Mouse (Mus musculus): ENCODE data around the gene Rnf5. TPM values are rescaled to one million over a fixed set of nuclear protein-coding genes. Genes with fewer than 3 reads are reported as not detected.

The Rnf5 gene
- polyA plus RNA-seq, 1 experiment from 2014 or later: 249 TPM

DNA sequence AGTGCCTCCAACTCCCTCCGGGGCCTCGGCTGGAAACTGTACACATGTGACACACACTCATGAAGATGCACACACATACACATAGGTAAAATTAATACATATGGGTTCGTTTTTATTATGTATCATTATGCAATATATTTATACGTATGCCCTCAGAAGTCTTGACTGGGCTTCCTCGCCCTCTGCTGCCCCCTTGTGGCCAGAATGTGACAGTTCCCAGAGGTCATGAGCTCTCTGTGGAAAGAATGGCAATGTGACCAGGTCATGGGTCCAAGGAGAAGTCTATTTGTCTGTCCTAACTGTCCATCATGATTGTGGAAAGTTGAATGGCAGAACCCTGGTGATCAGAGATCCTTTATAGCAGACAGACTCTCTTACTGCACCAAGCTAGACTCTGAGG is 48.0 kb downstream of the Rnf5 start:
- Histone ChIP-seq H3K36me3 (no peaks in the 10 kb centered on the region), H3K4me1 (no peaks in the 10 kb centered on the region), H3K9me3 (no peaks in the 10 kb centered on the region), H3K4me3 (no peak overlapping the region), H3K9ac (no peak overlapping the region), H3K4me2 (replicated peaks) (no peak overlapping the region), H3K27ac (no peak overlapping the region), H3K27me3 (replicated peaks) (no peaks in the 10 kb centered on the region)
- ATAC-seq (ENCODE audit: low FRiP score, low read depth): no peak
- WGBS: 27% methylated on average over 5 of the region's 5 CpGs

Other genes starting within 250 kb of the Rnf5 start
- not detected in 2 replicates for gene Btnl2, start 248.9 kb downstream of the Rnf5 start, polyA plus RNA-seq (2016; fragmentation: Nextera tagmentation; extraction: Ambion mirVana)
- not detected in 2 replicates for gene Btnl1, start 226.6 kb downstream of the Rnf5 start, polyA plus RNA-seq (2016; fragmentation: Nextera tagmentation; extraction: Ambion mirVana)
- 1.4 and 1.6 TPM in 2 replicates for gene BC051142, start 204.9 kb downstream of the Rnf5 start, polyA plus RNA-seq (2016; fragmentation: Nextera tagmentation; extraction: Ambion mirVana)
- gene Btnl4, start 126.4 kb downstream of the Rnf5 start, polyA plus RNA-seq (2016; fragmentation: Nextera tagmentation; extraction: Ambion mirVana): not detected in 2 replicates
- not detected in 2 replicates for gene Btnl6, start 86.3 kb downstream of the Rnf5 start, polyA plus RNA-seq (2016; fragmentation: Nextera tagmentation; extraction: Ambion mirVana)
- 10.2 and 11.6 TPM in 2 replicates for gene Notch4, start 39.4 kb downstream of the Rnf5 start, polyA plus RNA-seq (2016; fragmentation: Nextera tagmentation; extraction: Ambion mirVana)
- gene Gpsm3, start 13.9 kb downstream of the Rnf5 start, polyA plus RNA-seq (2016; fragmentation: Nextera tagmentation; extraction: Ambion mirVana): 4.2 and 5.5 TPM in 2 replicates
- 17.1 and 18.4 TPM in 2 replicates for gene Pbx2, start 12.4 kb downstream of the Rnf5 start, polyA plus RNA-seq (2016; fragmentation: Nextera tagmentation; extraction: Ambion mirVana)
- gene Ager, start 5.8 kb downstream of the Rnf5 start, polyA plus RNA-seq (2016; fragmentation: Nextera tagmentation; extraction: Ambion mirVana): 1.9 and 2.3 TPM in 2 replicates
- gene Agpat1, start 572 bp upstream of the Rnf5 start, polyA plus RNA-seq (2016; fragmentation: Nextera tagmentation; extraction: Ambion mirVana): 81.1 and 97.7 TPM in 2 replicates
- gene Egfl8, start 12.3 kb upstream of the Rnf5 start, polyA plus RNA-seq (2016; fragmentation: Nextera tagmentation; extraction: Ambion mirVana): 13.0 and 15.5 TPM in 2 replicates
- 22.9 and 25.2 TPM in 2 replicates for gene Ppt2, start 24.8 kb upstream of the Rnf5 start, polyA plus RNA-seq (2016; fragmentation: Nextera tagmentation; extraction: Ambion mirVana)
- 1.4 and 1.6 TPM in 2 replicates for gene Prrt1, start 25.8 kb upstream of the Rnf5 start, polyA plus RNA-seq (2016; fragmentation: Nextera tagmentation; extraction: Ambion mirVana)
- 17.4 and 17.5 TPM in 2 replicates for gene Fkbpl, start 41.1 kb upstream of the Rnf5 start, polyA plus RNA-seq (2016; fragmentation: Nextera tagmentation; extraction: Ambion mirVana)
- 116 and 120 TPM in 2 replicates for gene Atf6b, start 43.5 kb upstream of the Rnf5 start, polyA plus RNA-seq (2016; fragmentation: Nextera tagmentation; extraction: Ambion mirVana)
- 0.03 TPM in 2 replicates for gene Tnxb, start 66.8 kb upstream of the Rnf5 start, polyA plus RNA-seq (2016; fragmentation: Nextera tagmentation; extraction: Ambion mirVana)
- gene C4b, start 140.2 kb upstream of the Rnf5 start, polyA plus RNA-seq (2016; fragmentation: Nextera tagmentation; extraction: Ambion mirVana): not detected in 2 replicates
- gene Cyp21a1, start 200.9 kb upstream of the Rnf5 start, polyA plus RNA-seq (2016; fragmentation: Nextera tagmentation; extraction: Ambion mirVana): not detected in 2 replicates
- gene Stk19, start 233.3 kb upstream of the Rnf5 start, polyA plus RNA-seq (2016; fragmentation: Nextera tagmentation; extraction: Ambion mirVana): 30.8 and 30.9 TPM in 2 replicates
- 64.1 and 66.2 TPM in 2 replicates for gene Dxo, start 233.3 kb upstream of the Rnf5 start, polyA plus RNA-seq (2016; fragmentation: Nextera tagmentation; extraction: Ambion mirVana)
- gene Skiv2l, start 246.5 kb upstream of the Rnf5 start, polyA plus RNA-seq (2016; fragmentation: Nextera tagmentation; extraction: Ambion mirVana): 61.2 and 64.7 TPM in 2 replicates
- gene Nelfe, start 246.7 kb upstream of the Rnf5 start, polyA plus RNA-seq (2016; fragmentation: Nextera tagmentation; extraction: Ambion mirVana): 95.9 and 98.6 TPM in 2 replicates